Mouse (Mus musculus) stomach, embryonic 16.5 days (tissue): ENCODE measurements at regions not wholly inside any gene's neighbourhood (a gene's known extent, or its start where the extent isn't known, plus 50 kb on each side); places are given as distances from the start of the nearest gene placed in this dataset.

ENCODE experiments used
- ATAC-seq: fragments of 200-750 bp; cut with Nextera tagmentation; 2 replicates; pipeline ENCODE4 v1.8.0; 2017; ENCODE audit warnings: moderate number of reproducible peaks, moderate TSS enrichment; ENCODE audit not compliant: insufficient read depth, low FRiP score
- H3K27ac ChIP-seq: fragments of 300-500 bp; sonication (generic); 2 replicates; pipeline ENCODE4 v1.5.1; 2014; ENCODE audit warnings: low read length
- H3K27me3 ChIP-seq: fragments of 300-500 bp; sonication (generic); 2 replicates; pipeline ENCODE4 v1.6.1; 2014; ENCODE audit warnings: low read length, control low read depth, mixed read lengths; ENCODE audit not compliant: control insufficient read depth, insufficient read depth
- H3K36me3 ChIP-seq: fragments of 300-500 bp; sonication (generic); 2 replicates; pipeline ENCODE4 v1.6.1; 2014; ENCODE audit warnings: low read length; ENCODE audit not compliant: control insufficient read depth, insufficient read depth
- H3K4me1 ChIP-seq: fragments of 300-500 bp; sonication (generic); 2 replicates; pipeline ENCODE4 v1.6.1; 2014; ENCODE audit warnings: low read length, control low read depth, mixed read lengths; ENCODE audit not compliant: control insufficient read depth, insufficient read depth
- H3K4me2 ChIP-seq: fragments of 300-500 bp; sonication (generic); 2 replicates; pipeline ENCODE4 v1.6.1; 2014; ENCODE audit warnings: low read depth, low read length, mixed read lengths
- H3K4me3 ChIP-seq: fragments of 300-500 bp; sonication (generic); replicated peaks from 2 replicates; pipeline ENCODE4 v1.5.1; 2014; ENCODE audit warnings: mild to moderate bottlenecking, low read length
- H3K9ac ChIP-seq: fragments of 300-500 bp; sonication (generic); 2 replicates; pipeline ENCODE4 v1.6.1; 2014; ENCODE audit warnings: low read length
- H3K9me3 ChIP-seq: fragments of 300-500 bp; sonication (generic); replicated peaks from 2 replicates; pipeline ENCODE4 v1.6.1; 2016; ENCODE audit warnings: low read length, control low read depth; ENCODE audit not compliant: control insufficient read depth
- WGBS: fragments of 180-500 bp; shearing (Covaris S2); extraction: QIAGEN DNeasy Blood & Tissue Kit; methylation state at CpG from one replicate; pipeline ENCODE4 v1.1.7; 2014; 5-methylcytosine and 5-hydroxymethylcytosine counted together

DNA sequence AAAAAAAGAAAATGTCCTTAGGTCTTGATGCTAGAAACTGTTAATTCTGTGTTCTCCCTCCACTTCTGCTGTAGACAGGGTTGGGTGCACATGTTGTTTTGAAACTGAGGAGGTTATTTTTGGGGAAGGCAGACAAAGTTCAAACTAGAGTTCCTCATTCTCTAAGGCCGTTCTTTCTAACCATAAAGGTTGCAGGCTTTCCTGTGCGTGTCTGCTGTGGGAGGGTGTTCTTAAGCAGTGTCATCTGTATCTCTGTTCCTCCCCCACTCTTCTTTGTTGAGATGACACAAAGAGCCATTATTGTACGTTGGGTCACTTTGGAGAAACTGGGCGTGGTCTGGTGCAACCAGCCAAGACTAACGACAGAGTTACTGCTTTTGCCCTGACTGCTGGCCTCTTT, 606.3 kb downstream of the Kctd8 start:
- no peak overlapping the region for H3K9ac ChIP-seq
- no peak overlapping the region for H3K27ac ChIP-seq
- H3K36me3 ChIP-seq, result no peaks in the 10 kb centered on the region
- no peaks in the 10 kb centered on the region for H3K4me1 ChIP-seq
- no peaks in the 10 kb centered on the region for H3K27me3 ChIP-seq
- no peak for ATAC-seq
- no peak overlapping the region for H3K4me2 ChIP-seq
- no peaks in the 10 kb centered on the region for H3K9me3 ChIP-seq
- 55% methylated on average over 5 of the region's 5 CpGs for WGBS
- no peak overlapping the region for H3K4me3 ChIP-seq

DNA sequence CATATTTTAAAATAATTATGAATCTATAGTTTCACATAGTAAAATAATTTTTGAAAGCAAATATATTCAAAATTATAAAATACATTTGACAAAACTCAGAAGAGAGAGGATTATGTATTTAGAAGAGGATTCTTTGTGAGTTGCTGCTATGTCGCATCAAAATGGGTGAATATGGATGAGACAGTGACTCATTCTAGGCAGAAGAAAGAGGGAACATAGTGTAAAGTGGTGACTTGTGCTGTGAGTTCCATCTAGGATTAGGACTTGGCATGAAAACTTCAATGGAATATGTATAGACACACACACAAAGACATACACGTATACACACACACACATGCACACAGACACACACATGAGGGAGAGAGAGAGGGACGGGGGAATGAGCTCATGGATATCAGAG, 591.0 kb downstream of the Kctd8 start:
- H3K4me3 ChIP-seq, result no peak overlapping the region
- ATAC-seq, result no peak
- H3K4me1 ChIP-seq, result no peaks in the 10 kb centered on the region
- no peaks in the 10 kb centered on the region for H3K27me3 ChIP-seq
- 79% methylated on average over 3 of the region's 3 CpGs for WGBS
- no peaks in the 10 kb centered on the region for H3K36me3 ChIP-seq
- no peak overlapping the region for H3K9ac ChIP-seq
- no peak overlapping the region for H3K4me2 ChIP-seq
- H3K27ac ChIP-seq, result no peak overlapping the region
- no peaks in the 10 kb centered on the region for H3K9me3 ChIP-seq

DNA sequence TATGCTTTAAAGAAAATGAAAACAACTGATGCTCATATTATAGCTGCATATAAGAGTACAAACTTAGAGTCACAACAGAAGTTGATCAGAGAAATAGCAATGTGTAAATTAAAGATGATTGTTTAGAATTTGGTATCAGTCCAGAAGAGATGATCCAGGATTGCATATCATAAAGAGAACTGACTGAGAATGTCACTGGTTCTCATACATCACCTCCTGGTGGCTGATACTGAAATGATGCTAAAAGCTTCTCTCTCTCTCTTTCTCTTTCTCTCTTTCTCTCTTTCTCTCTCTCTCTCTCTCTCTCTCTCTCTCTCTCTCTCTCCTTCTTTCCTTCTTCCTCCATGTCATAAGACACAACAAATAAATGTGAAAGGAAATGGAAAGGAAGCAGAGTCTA, 588.5 kb downstream of the Kctd8 start:
- H3K27ac ChIP-seq, result no peak overlapping the region
- H3K27me3 ChIP-seq, result no peaks in the 10 kb centered on the region
- no peak for ATAC-seq
- H3K9me3 ChIP-seq, result no peaks in the 10 kb centered on the region
- H3K9ac ChIP-seq, result no peak overlapping the region
- no peaks in the 10 kb centered on the region for H3K36me3 ChIP-seq
- no peak overlapping the region for H3K4me3 ChIP-seq
- H3K4me1 ChIP-seq, result no peaks in the 10 kb centered on the region
- H3K4me2 ChIP-seq, result no peak overlapping the region
